Mouse (Mus musculus) thymus, postnatal 0 days (tissue): Measurements from ENCODE around the gene Capn13. TPM values are rescaled to one million over a fixed set of nuclear protein-coding genes. Genes with fewer than 3 reads are reported as not detected.

Source experiments
- DNase-seq: peaks from one replicate; pipeline ENCODE4 v3.0.0-alpha.2; 2015; ENCODE audit warnings: low spot score
- polyA plus RNA-seq: library from polyadenylated mRNA; unstranded; fragments of >200 nt; fragmentation: Nextera tagmentation; extraction: Ambion mirVana; gene quantifications from 2 replicates; pipeline ENCODE4 v1.2.1, GENCODE M21; 2015

Gene Capn13
- polyA plus RNA-seq, 1 experiment from 2014 or later = 0.29 TPM

DNA sequence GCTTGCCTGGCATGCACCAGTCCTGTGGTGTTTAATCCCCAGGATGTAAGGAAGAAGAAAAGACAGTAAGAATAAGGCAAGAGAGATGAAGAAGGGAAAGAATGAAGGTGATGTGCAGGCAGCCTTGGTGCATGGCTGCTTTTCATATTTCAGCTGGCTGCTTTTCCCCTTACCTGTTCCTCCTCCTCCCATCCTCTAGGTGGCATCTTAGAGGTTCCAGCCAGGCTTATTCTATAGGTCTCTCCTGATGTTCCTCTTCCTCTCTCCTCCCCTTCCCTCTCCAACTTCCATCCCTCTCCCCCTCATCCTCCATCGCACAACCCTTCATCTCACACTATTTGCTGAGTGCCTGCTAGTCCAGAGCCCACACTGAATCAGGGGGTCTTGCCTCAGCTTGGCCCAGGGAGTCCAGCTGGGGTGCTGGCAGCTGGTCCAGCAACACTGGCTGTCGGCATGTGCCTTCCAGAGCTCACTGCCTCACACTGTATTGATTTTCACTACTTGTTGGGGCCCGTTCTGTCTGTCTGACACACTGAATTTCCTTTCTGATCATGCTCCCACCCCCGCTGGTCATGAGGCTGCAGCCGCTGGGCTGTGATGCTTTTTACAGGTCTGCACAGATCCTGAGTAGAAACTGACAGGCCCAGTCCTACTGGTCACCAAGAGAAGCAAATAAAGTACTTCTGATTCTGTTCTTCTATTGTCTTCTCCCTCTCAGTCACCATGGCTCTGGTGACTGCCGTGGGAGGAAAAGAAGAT is 56.9 kb downstream of the Capn13 start:
- no peak for DNase-seq

GRCm38 (mm10) chr17:73342673-73343072 is 58.0 kb downstream of the Capn13 start:
- DNase-seq = no peak

DNA sequence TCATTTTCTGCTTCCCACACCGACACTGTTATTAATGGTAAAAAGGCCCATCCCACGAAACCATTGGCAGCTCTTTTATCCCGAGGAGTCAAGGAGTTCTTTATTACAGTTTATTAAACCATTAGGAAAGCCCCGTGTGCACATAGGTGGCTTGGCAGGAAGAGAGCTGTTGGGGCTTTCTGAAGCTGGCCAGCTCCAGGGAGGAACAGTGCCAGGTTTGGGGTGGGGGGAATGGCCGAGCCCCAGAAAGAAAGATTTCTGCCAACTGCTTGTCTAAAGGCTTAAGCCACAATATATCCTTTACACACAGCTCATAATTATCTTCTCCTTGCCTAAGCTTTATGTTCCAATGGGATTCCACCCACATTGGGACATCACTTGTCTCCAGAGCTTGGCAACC is 71.6 kb downstream of the Capn13 start:
- no peak for DNase-seq

- no peak for DNase-seq
These were observed 75.4 kb downstream of the Capn13 start for GRCm38 (mm10) chr17:73325314-73325713.

DNA sequence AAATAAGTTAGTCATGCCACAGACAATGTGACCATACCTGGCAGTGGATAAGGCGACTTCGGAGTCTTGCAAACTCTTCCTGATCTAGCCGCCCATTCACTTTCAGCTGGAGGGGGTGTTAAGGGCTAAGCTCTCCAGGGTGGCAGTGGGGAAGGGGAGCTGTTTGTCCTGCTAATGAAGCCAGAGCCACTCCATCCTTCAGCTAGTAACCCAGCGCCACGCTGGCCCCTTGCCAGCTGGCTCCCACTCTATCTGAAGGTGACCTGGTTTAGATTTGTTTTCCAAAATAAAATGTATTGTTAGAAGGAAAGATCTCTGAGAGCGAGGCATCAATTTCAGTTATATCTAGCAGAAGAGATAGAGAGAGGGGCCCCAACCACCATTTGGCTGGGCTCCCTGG is 75.9 kb downstream of the Capn13 start:
- DNase-seq = no peak

GRCm38 (mm10) chr17:73323981-73324380 is 76.7 kb downstream of the Capn13 start:
- no peak for DNase-seq

DNA sequence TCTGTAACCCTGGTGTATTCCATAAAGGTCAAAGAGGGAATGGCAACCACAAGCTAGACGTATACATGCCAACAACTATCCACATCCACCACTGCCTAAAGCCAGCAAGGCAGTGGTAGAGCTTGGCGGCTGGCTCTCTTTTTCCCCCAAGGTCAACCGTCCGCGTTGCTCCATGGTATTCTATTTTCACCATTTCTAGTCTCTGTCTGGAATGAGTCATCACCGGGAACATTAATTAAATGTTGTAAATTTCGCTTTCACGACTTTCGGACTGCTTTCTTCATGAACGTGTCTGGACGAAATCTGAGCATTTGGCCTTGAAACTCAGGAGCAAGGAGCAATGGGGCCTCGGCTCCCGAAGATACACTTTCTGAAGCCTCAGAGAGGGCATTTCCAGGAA is 85.9 kb downstream of the Capn13 start:
- DNase-seq = no peak

DNA sequence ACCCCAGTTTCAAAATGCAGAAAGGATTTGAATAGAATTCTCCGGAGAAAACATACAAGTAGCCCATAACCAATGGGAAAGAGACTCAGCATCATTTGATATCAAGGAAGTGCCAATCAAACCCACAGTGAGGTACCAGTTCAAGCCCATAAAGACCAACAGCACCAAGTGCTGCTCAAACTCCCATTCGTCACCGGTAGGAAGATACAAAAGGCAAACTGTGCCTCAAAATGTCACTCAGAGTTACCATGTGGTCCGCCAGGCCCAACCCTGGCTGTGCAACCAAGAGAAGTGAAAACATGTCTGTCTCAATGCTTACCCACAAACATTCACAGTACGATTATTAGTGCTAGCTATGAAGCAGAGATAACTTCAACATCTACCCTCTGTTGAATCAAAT is 89.2 kb downstream of the Capn13 start:
- no peak for DNase-seq

- no peak for DNase-seq
These were observed 92.0 kb downstream of the Capn13 start for GRCm38 (mm10) chr17:73308691-73309090.

DNA sequence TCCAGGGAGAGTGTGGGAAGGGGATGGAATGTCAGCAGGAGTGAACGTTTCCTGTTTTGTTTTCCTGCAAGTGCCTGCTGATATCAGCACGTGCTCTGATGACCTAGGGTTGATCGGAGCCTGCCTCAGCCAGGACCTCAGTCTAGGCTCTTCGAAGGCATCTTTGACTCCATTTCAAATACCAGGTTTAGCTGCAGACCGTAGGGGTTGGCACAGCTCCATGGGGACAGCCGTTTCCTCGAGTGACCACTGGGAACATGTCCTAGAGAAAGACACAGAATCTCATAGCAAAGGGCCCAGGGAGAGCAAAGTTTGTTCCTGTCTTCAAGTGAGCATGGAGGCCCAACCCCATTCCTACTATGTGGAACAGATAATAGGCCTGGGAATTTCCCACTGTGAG is 94.0 kb downstream of the Capn13 start:
- DNase-seq = no peak

DNA sequence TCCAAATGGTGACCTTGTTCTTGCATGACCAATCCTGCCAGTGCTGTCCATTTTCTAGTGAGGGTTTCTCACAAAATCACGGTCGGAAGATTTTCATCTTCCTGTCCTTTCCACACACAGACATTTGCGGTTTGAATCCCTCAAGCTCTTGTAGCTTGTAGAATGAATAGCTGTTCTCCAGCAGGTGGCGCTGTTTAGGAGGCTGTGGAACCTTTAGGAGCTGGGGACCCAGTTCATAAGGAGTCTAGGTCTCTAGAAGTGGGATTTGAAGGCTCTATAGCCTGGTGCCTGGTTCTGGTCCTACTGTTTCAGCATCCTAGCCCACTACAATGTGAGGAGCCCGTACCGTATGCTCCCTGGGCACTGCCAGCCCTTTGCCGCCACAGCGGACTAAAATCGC is 95.0 kb downstream of the Capn13 start:
- peak; percentile 70 for DNase-seq

DNA sequence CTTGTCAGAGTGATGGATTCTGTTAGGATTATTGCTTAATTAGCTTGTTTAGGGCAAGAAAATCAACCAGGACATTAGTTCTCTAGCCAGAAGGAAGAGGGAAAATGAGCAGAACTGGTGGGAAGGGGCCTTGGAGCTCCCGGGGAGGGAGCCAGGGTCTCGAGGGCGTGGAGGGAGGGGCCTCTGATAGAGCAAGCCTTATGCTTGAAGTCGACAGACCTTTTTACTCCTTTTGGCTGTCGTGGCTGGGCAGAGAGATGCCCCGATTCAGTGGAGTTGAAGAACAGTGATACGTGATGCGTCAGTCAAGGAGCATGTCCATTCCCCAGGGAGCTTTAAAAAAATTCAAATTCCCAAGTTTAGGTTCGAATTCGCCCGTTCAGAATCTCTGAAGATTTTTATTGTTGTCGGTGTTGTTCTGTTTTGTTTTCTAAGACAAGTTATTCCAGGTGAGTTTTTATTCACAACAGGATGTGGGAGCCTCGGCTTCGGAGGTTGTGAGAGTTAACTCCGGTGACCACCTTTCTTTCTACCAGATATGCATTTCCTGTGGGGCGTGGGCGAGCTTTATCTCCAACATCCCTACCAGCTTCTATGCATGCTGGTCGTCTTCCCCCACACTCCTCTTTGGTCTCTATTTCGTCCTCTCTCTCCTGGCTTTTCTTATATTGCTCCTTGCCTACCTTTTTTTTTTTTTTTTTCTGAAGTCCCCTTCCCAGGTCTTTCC is 96.4 kb downstream of the Capn13 start:
- DNase-seq = peak; percentile 47

- no peak for DNase-seq
These were observed 97.0 kb downstream of the Capn13 start for GRCm38 (mm10) chr17:73303676-73304075.

DNA sequence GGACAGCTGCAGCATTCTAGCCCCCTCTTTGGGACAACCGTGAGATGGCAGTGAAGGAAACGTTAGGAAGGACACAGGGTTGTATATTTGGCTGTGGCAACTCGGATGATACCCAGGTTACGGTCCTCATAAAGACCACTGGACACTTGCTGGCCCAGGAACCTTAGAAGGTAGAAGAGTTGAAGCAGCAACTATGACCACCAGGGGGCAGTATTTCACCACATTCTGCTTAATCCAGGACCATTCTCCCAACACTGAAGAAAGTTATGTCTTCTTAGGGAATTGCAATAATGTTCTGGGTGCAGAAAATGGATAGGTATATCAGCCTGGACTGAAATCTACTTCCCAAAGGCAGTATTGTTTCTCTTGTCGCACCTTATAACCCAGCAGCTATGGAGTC is 97.4 kb downstream of the Capn13 start:
- DNase-seq = peak; percentile 61

GRCm38 (mm10) chr17:73302104-73302503 is 98.6 kb downstream of the Capn13 start:
- peak; percentile 86 for DNase-seq

DNA sequence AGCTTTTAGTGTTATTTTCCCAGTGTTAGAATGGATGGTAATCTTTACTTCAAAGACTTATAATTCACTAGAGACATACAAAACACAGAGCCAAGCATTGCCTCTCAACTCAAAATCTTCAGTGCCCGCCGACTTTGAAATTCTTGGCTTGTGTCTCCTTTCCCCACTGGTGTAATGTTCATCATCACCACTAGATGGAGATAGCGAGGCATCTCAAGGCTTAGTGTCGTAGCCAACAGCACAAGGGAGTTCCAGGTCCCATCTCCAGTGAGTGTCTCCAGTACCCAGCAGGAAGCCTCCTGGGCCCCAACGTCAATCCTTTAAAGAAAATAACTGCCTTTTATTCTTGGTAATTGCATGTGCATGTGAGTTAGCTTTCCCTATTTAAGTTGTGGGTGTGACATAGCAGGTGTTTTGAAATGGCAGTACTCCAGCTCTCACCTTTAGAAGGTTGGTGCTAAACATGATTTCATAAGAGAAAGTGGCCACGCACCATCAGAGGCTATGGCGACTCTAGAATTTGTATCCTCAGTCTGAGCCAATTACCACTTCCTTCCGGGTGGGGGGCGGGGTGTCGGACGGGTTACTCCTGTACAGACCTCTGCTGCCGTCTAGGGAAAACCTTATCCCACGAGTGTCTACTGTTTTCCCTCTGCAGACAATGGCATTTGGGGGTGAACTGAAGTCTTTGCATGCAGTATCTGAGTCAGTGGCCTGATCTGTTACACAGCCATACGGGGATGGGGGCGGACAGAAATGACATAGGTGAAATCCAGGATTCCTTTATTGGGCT is 99.2 kb downstream of the Capn13 start:
- peak; percentile 83 for DNase-seq

- DNase-seq = no peak
These were observed 100.4 kb downstream of the Capn13 start for GRCm38 (mm10) chr17:73300147-73300880.

- no peak for DNase-seq
These were observed 101.7 kb downstream of the Capn13 start for GRCm38 (mm10) chr17:73298981-73299380.

GRCm38 (mm10) chr17:73296855-73297254 is 103.8 kb downstream of the Capn13 start:
- DNase-seq = peak; percentile 59

DNA sequence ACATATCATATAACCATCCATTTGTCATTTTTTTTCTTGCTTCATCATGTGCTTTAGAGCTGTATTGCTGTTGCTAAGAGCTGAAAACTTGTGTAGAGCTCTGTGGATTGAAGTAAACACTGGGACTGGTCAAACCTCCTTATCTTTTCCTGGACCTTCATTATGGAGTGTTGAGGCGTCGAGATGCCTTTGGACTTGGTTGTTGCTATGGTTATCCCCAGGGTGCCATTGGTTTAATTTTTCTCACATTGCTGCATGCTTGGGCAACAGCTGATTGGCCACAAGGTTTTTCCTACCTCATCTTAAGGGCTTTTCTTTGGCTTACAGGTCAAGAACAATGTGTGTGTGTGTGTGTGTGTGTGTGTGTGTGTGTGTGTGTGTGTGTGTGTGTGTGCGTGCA is 107.4 kb downstream of the Capn13 start:
- DNase-seq = no peak

GRCm38 (mm10) chr17:73284301-73284700 is 116.4 kb downstream of the Capn13 start:
- no peak for DNase-seq
